Mouse (Mus musculus) midbrain, embryonic 16.5 days (tissue): ENCODE results near the gene Dip2b. TPM values are rescaled to one million over a fixed set of nuclear protein-coding genes. Genes with fewer than 3 reads are reported as not detected.
A peak's percentile ranks its signal among the peaks of the same experiment; 100 is the strongest.
"Not testable (repeated sequence)": the region's sequence is repeated elsewhere in the genome, so short reads cannot be mapped to it uniquely, and the experiment has no call there.

Experiments
- ATAC-seq: fragments of 200-750 bp; cut with Nextera tagmentation; 2 replicates; pipeline ENCODE4 v1.8.0; 2017; ENCODE audit warnings: moderate TSS enrichment
- H3K27ac ChIP-seq: fragments of 300-500 bp; sonication (generic); 2 replicates; pipeline ENCODE4 v1.5.1; 2014; ENCODE audit warnings: mild to moderate bottlenecking, low read length, mixed read lengths
- H3K27me3 ChIP-seq: fragments of 300-500 bp; sonication (generic); 2 replicates; pipeline ENCODE4 v1.6.1; 2014; ENCODE audit warnings: low read depth, low read length, mixed read lengths; ENCODE audit not compliant: control insufficient read depth, insufficient read depth
- H3K36me3 ChIP-seq: fragments of 300-500 bp; sonication (generic); 2 replicates; pipeline ENCODE4 v1.6.1; 2014; ENCODE audit warnings: mild to moderate bottlenecking, low read length, moderate library complexity, mixed read lengths; ENCODE audit not compliant: control insufficient read depth, insufficient read depth
- H3K4me1 ChIP-seq: fragments of 300-500 bp; sonication (generic); 2 replicates; pipeline ENCODE4 v1.6.1; 2014; ENCODE audit warnings: mild to moderate bottlenecking, low read length, mixed read lengths; ENCODE audit not compliant: control insufficient read depth, insufficient read depth
- H3K4me2 ChIP-seq: fragments of 300-500 bp; sonication (generic); 2 replicates; pipeline ENCODE4 v1.6.1; 2014; ENCODE audit warnings: mild to moderate bottlenecking, low read length, mixed read lengths
- H3K4me3 ChIP-seq: fragments of 300-500 bp; sonication (generic); 2 replicates; pipeline ENCODE4 v1.5.1; 2014; ENCODE audit warnings: low read depth, mild to moderate bottlenecking, low read length, moderate library complexity, mixed read lengths
- H3K9ac ChIP-seq: fragments of 300-500 bp; sonication (generic); 2 replicates; pipeline ENCODE4 v1.6.1; 2014; ENCODE audit warnings: low read depth, low read length, mixed read lengths
- H3K9me3 ChIP-seq: fragments of 300-500 bp; sonication (generic); replicated peaks from 2 replicates; pipeline ENCODE4 v1.6.1; 2014; ENCODE audit warnings: mild to moderate bottlenecking, low read length, mixed read lengths; ENCODE audit not compliant: control insufficient read depth, poor library complexity, severe bottlenecking
- WGBS: fragments of 180-500 bp; shearing (Covaris S2); extraction: QIAGEN DNeasy Blood & Tissue Kit; methylation state at CpG from one replicate; pipeline ENCODE4 v1.1.7; 2014; 5-methylcytosine and 5-hydroxymethylcytosine counted together
- polyA plus RNA-seq: library from polyadenylated mRNA; unstranded; fragments of >200 nt; fragmentation: Nextera tagmentation; extraction: Ambion mirVana; gene quantifications from 2 replicates; pipeline ENCODE4 v1.2.1, GENCODE M21; 2015

Dip2b gene
- polyA plus RNA-seq, 1 experiment from 2014 or later: 16.5 TPM

- no peak for ATAC-seq
- H3K4me3 ChIP-seq: no peak overlapping the region
- H3K27ac ChIP-seq: no peak overlapping the region
- no peaks in the 10 kb centered on the region for H3K27me3 ChIP-seq
- H3K36me3 ChIP-seq: peaks cover 35% of the 10 kb centered on the region
- no peak overlapping the region for H3K9ac ChIP-seq
- WGBS: 92% methylated on average over 6 of the region's 6 CpGs
- H3K4me2 ChIP-seq: no peak overlapping the region
- no peaks in the 10 kb centered on the region for H3K9me3 ChIP-seq
- H3K4me1 ChIP-seq: no peaks in the 10 kb centered on the region
Measured at GRCm38 (mm10) chr15:100251153-100251780, 212.8 kb downstream of the Dip2b start.

DNA sequence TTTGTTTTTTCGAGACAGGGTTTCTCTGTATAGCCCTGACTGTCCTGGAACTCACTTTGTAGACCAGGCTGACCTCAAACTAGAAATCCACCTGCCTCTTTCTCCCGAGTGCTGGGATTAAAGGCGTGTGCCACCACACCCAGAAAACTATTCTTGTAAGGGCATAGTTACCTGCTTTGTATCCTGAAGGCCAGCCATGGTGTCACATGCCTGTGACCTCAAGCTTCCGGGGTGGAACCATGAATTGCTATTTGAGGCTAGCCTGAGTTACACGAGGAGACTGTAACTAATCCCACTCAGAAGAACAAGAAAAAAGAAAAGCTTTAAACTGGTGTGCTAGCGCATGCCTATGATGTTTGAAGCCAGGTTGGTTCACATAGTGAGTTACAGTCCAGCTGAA lies 217.9 kb downstream of the Dip2b start:
- Histone ChIP-seq H3K27me3 (no peaks in the 10 kb centered on the region), H3K4me3 (no peak overlapping the region), H3K36me3 (peaks cover 45% of the 10 kb centered on the region), H3K27ac (no peak overlapping the region), H3K9me3 (no peaks in the 10 kb centered on the region), H3K4me1 (no peaks in the 10 kb centered on the region), H3K4me2 (no peak overlapping the region), H3K9ac (no peak overlapping the region)
- 88% methylated on average over 6 of the region's 6 CpGs for WGBS
- ATAC-seq: no peak

DNA sequence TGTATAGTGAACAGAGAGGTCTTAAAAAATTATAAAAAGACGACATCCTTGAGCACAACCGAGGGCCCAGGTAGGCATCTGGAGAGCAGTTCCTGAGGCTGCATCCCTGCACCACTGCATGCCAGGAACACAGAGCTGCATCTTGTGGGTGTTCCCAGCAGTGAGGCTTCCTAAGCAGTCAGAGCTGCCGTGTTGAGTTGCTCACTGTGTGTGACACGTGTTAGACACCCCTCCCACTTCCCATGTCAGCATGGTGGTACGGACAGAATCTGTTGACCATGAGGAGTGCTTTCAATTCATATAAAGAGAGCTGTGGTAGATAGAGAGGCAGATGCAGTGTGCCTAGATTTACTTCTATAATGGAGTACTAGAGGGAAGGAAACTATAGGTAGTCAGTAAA lies 218.8 kb downstream of the Dip2b start:
- Histone ChIP-seq H3K36me3 (peaks cover 45% of the 10 kb centered on the region), H3K4me3 (no peak overlapping the region), H3K4me1 (no peaks in the 10 kb centered on the region), H3K27me3 (no peaks in the 10 kb centered on the region), H3K27ac (no peak overlapping the region), H3K9me3 (no peaks in the 10 kb centered on the region), H3K4me2 (no peak overlapping the region), H3K9ac (no peak overlapping the region)
- no peak for ATAC-seq
- WGBS: 86% methylated on average over 5 of the region's 5 CpGs

- Histone ChIP-seq H3K4me2 (no peak overlapping the region), H3K9ac (no peak overlapping the region), H3K9me3 (no peaks in the 10 kb centered on the region), H3K4me1 (no peaks in the 10 kb centered on the region), H3K27ac (no peak overlapping the region), H3K36me3 (peaks cover 33% of the 10 kb centered on the region), H3K4me3 (no peak overlapping the region), H3K27me3 (no peaks in the 10 kb centered on the region)
- WGBS: 92% methylated on average over 7 of the region's 7 CpGs
- no peak for ATAC-seq
Measured at GRCm38 (mm10) chr15:100258646-100259425, 220.4 kb downstream of the Dip2b start.

- H3K9me3 ChIP-seq, H3K27ac ChIP-seq, H3K27me3 ChIP-seq, H3K4me2 ChIP-seq, H3K9ac ChIP-seq, H3K4me1 ChIP-seq, ATAC-seq, H3K4me3 ChIP-seq: not testable (repeated sequence)
- WGBS: 93% methylated on average over 7 of the region's 7 CpGs
- H3K36me3 ChIP-seq: peaks cover 20% of the 10 kb centered on the region
Measured at GRCm38 (mm10) chr15:100260351-100260750, 221.9 kb downstream of the Dip2b start.

GRCm38 (mm10) chr15:100263246-100263905 lies 224.9 kb downstream of the Dip2b start:
- H3K9ac ChIP-seq: no peak overlapping the region
- ATAC-seq: 0 out of 2 replicates have a peak, but pooled peaks have one; percentile 48
- H3K4me2 ChIP-seq: no peak overlapping the region
- no peaks in the 10 kb centered on the region for H3K9me3 ChIP-seq
- peaks cover 9% of the 10 kb centered on the region for H3K36me3 ChIP-seq
- no peak overlapping the region for H3K27ac ChIP-seq
- no peaks in the 10 kb centered on the region for H3K4me1 ChIP-seq
- H3K27me3 ChIP-seq: no peaks in the 10 kb centered on the region
- H3K4me3 ChIP-seq: no peak overlapping the region
- WGBS: 13% methylated on average over 4 of the region's 4 CpGs

- Histone ChIP-seq H3K27me3 (no peaks in the 10 kb centered on the region), H3K4me1 (no peaks in the 10 kb centered on the region), H3K27ac (no peak overlapping the region), H3K4me3 (no peak overlapping the region), H3K9ac (no peak overlapping the region), H3K36me3 (peaks cover 4% of the 10 kb centered on the region; the same call in 1 of the 2 replicates), H3K9me3 (no peaks in the 10 kb centered on the region), H3K4me2 (no peak overlapping the region)
- ATAC-seq: no peak
- WGBS: 87% methylated on average over 4 of the region's 5 CpGs
Measured at GRCm38 (mm10) chr15:100265586-100266325, 227.3 kb downstream of the Dip2b start.

DNA sequence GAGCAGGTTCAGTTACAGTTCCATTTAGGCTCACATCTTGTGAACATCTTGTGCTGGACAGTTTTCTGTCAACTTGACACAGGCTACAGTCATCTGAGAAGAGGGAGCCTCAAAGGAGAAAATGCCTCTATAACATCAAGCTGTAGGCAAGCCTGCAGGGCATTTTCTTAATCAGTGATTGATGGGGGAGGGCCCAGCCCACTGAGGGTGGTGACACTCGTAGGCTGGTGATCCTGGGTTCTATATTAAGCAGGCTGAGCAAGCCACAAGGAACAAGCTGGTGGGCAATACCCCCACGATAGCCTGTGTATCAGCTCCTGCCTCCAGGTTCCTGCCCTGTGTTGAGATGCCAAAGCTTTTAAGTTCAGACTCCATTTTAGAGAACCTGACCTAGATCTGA lies 230.5 kb downstream of the Dip2b start:
- Histone ChIP-seq H3K36me3 (no peaks in the 10 kb centered on the region), H3K9ac (no peak overlapping the region), H3K27me3 (no peaks in the 10 kb centered on the region), H3K4me1 (no peaks in the 10 kb centered on the region), H3K4me2 (no peak overlapping the region), H3K27ac (no peak overlapping the region), H3K4me3 (no peak overlapping the region), H3K9me3 (0 out of 2 replicates have a peak, but pooled peaks cover 2% of the 10 kb centered on the region)
- WGBS: 82% methylated on average over 2 of the region's 2 CpGs
- ATAC-seq: no peak
